Mouse (Mus musculus) lung, embryonic 15.5 days (tissue): ENCODE measurements around the gene Spint1. TPM values are rescaled to one million over a fixed set of nuclear protein-coding genes. Genes with fewer than 3 reads are reported as not detected.

Experiments
- ATAC-seq: fragments of 200-750 bp; cut with Nextera tagmentation; 2 replicates; pipeline ENCODE4 v1.8.0; 2017; ENCODE audit warnings: moderate number of reproducible peaks, borderline replicate concordance; ENCODE audit not compliant: low FRiP score, low TSS enrichment; ENCODE audit errors: extremely low read depth
- H3K27ac ChIP-seq: fragments of 300-500 bp; sonication (generic); 2 replicates; pipeline ENCODE4 v1.5.1; 2015; ENCODE audit warnings: moderate library complexity, mild to moderate bottlenecking, inconsistent platforms
- H3K27me3 ChIP-seq: fragments of 300-500 bp; sonication (generic); 2 replicates; pipeline ENCODE4 v1.6.1; 2015; ENCODE audit warnings: inconsistent platforms
- H3K36me3 ChIP-seq: fragments of 300-500 bp; sonication (generic); 2 replicates; pipeline ENCODE4 v1.6.1; 2015; ENCODE audit warnings: inconsistent platforms
- H3K4me1 ChIP-seq: fragments of 300-500 bp; sonication (generic); 2 replicates; pipeline ENCODE4 v1.6.1; 2015; ENCODE audit warnings: inconsistent platforms
- H3K4me2 ChIP-seq: fragments of 300-500 bp; sonication (generic); 2 replicates; pipeline ENCODE4 v1.6.1; 2015; ENCODE audit warnings: inconsistent platforms, mild to moderate bottlenecking, moderate library complexity
- H3K4me3 ChIP-seq: fragments of 300-500 bp; sonication (generic); 2 replicates; pipeline ENCODE4 v1.5.1; 2015; ENCODE audit warnings: mild to moderate bottlenecking, inconsistent platforms
- H3K9ac ChIP-seq: fragments of 300-500 bp; sonication (generic); 2 replicates; pipeline ENCODE4 v1.6.1; 2015; ENCODE audit warnings: inconsistent platforms
- H3K9me3 ChIP-seq: fragments of 300-500 bp; sonication (generic); 2 replicates; pipeline ENCODE4 v1.6.1; 2016; ENCODE audit warnings: inconsistent platforms
- WGBS: fragments of 180-500 bp; shearing (Covaris S2); methylation state at CpG from one replicate; pipeline ENCODE4 v1.1.7; 2015; 5-methylcytosine and 5-hydroxymethylcytosine counted together
- polyA plus RNA-seq: library from polyadenylated mRNA; unstranded; fragments of >200 nt; fragmentation: Nextera tagmentation; extraction: Ambion mirVana; gene quantifications from 2 replicates; pipeline ENCODE4 v1.2.1, GENCODE M21; 2015

Spint1 gene
- 30.6 and 31.9 TPM in 2 replicates for polyA plus RNA-seq

DNA sequence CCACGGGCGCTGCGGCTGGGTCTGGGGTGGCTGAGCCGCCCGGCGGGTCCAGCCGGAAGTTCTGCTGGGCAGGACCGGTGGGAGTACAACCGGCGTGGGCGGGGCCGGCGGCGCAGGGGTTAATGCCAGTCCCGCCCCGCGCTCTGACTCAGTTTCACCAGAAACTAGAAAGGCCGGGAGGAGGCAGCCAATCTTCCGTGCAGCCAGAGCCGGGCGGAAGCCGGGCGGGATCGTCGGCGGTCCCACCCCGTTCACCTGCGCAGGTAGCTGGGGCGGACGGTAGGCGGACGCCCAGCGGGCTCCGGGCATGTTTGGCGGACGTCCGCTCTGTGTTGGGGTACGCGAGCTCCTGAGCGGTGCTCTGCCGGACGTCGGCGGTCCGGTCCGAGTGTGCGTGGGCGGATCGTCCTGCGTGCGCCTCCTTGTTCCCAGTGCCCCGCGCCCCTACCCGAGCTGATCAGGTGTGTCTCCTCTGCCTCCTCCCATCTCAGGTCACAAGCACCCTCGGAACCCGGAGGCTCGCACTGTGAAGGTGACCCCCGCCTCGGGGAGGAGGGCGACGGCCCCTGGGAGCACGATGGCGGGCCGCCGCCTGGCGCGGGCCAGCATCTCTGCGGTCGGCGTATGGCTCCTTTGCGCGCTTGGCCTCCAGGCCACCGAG lies at the start of gene Spint1:
TSS of gene Spint1 (plus strand) at position 153 of the 661 bp plus-strand sequence.
- ATAC-seq: peak; percentile 73
- Histone ChIP-seq H3K27ac (peak within 1 kb of the TSS; percentile 71), H3K4me2 (peak within 1 kb of the TSS; percentile 82), H3K4me3 (peak within 1 kb of the TSS; percentile 51), H3K27me3 (peaks cover 49% of the 10 kb centered on the region), H3K36me3 (no peaks in the 10 kb centered on the region), H3K4me1 (peaks cover 11% of the 10 kb centered on the region), H3K9ac (peak within 1 kb of the TSS; percentile 42), H3K9me3 (no peaks in the 10 kb centered on the region)
- WGBS: under 1% methylated on average over 71 of the region's 73 CpGs

DNA sequence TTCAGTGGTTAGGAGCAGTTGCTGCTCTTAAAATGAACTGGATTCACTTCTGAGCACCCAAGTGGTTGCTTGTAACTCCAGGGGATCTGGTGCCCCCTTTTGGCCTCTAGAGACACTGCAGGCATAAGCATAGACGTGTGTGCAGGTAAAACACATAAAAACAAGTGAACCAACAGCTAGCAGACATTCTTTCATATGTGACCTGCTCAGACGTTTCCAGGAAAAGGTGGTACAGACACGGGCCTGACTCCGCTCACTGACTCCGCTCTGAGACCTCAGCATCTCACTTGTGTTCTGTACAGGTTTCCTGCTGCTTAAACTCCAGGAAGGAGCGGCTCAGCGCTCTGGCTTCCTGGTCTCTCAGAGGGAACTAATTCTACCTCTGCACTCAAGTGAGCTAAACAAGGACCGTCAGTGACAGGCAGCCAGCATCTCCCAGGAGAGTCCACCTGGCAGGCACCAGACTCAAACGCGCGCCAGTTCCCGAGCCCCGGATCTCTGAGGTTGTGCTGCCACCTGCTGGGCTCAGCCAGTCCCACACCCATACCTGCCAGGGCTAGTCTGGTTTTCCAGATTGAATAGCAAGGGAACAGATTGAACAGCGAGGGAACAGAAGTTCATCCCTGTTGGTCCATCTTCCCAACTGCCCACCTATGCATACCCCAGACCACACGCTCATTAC lies 48.0 kb upstream of the Spint1 start:
- WGBS: 6% methylated on average over 15 of the region's 15 CpGs
- Histone ChIP-seq H3K4me3 (peak overlapping the region; percentile 28), H3K4me1 (peaks cover 5% of the 10 kb centered on the region; the same call in 1 of the 2 replicates), H3K36me3 (peaks cover 6% of the 10 kb centered on the region; the same call in 1 of the 2 replicates), H3K4me2 (peak overlapping the region; percentile 59), H3K9me3 (no peaks in the 10 kb centered on the region), H3K27me3 (no peaks in the 10 kb centered on the region), H3K27ac (no peak overlapping the region), H3K9ac (no peak overlapping the region)
- ATAC-seq: peak; percentile 57; the same call in 1 of the 2 replicates

DNA sequence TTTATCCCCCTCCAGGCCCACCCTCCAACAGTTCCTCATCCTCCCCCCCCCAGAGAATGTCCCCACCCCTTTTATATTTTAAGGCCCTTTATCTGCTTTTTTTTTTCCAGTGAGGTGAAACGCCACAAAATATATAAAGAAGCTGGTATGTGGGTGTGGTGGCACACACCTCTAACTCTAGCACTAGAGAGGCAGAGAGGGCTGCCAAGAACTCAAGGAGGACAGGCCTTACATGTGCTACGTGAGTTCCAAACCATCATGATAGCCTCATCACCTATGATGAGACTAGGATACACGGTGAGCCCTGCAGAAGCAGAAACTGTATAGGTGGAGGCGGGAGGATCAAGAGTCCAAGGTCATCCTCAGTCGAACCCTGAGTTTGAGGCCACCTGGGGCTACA lies 46.2 kb upstream of the Spint1 start:
- no peak for ATAC-seq
- Histone ChIP-seq H3K27me3 (no peaks in the 10 kb centered on the region), H3K4me2 (no peak overlapping the region), H3K9ac (no peak overlapping the region), H3K4me1 (peaks cover 5% of the 10 kb centered on the region; the same call in 1 of the 2 replicates), H3K9me3 (no peaks in the 10 kb centered on the region), H3K27ac (no peak overlapping the region), H3K4me3 (no peak overlapping the region), H3K36me3 (no peaks in the 10 kb centered on the region)
- 77% methylated on average over 5 of the region's 5 CpGs for WGBS

DNA sequence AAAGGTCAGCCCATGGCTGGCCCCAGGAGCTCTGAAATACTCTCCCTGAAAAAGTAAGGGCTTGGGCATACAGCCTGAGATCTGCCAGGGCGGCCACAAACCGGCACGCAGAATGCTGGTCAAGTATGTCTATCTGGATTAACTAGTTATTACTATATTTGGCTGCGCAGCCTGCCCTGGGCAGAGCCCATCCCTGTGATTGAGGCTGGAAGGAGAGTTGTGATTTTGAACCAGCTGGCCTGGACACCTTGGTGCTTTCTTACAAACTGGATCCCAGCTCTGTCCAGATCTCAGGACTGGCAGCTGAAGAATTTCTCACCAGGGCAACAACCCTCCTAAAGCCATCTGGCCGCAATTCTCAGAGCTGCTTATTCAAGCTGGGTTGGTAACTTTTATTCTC lies 43.0 kb upstream of the Spint1 start:
- H3K4me3 ChIP-seq: no peak overlapping the region
- H3K36me3 ChIP-seq: no peaks in the 10 kb centered on the region
- no peak overlapping the region for H3K27ac ChIP-seq
- no peak overlapping the region for H3K9ac ChIP-seq
- H3K27me3 ChIP-seq: no peaks in the 10 kb centered on the region
- 83% methylated on average over 5 of the region's 5 CpGs for WGBS
- no peaks in the 10 kb centered on the region for H3K9me3 ChIP-seq
- H3K4me2 ChIP-seq: no peak overlapping the region
- no peak for ATAC-seq
- peaks cover 2% of the 10 kb centered on the region; the same call in 1 of the 2 replicates for H3K4me1 ChIP-seq

DNA sequence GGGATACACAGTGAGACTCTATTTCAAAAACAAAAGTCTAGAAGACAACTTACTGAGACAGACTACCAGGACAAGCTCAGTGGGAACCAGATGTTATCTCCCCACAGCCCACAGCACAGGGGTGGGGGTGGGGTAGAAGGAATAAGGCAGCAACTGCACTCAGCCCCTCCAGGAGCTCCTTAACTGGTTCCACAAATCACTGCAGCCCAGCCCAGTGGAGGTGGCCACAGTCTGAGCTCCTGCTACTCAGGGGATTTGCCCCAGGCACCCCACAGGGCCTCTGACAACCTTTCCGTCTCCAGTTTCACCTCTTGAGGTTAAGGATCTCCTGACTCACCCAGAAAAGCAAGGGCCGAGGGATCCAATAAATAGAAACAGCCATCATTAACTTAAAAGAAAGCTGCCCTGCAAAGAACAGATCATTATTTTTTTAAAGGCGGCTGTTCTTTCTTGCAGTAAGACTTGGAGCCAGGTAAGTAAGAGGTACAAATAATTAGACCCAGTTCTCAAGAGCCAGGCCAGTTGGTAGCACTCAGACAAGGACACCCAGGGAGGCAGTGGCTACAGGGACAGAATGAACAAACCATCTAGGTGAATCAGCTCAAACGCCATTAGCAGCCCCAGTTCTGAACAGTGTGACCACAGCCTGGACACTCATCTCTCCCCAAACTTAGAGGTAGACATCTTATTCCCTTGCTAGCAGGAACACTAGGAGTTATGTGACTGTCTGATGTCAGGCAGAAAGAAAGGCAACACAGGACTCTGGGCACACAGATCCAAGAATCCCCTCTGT lies 40.6 kb upstream of the Spint1 start:
- ATAC-seq: no peak
- WGBS: 32% methylated on average over 4 of the region's 4 CpGs
- no peaks in the 10 kb centered on the region for H3K9me3 ChIP-seq
- no peak overlapping the region for H3K4me2 ChIP-seq
- no peaks in the 10 kb centered on the region for H3K4me1 ChIP-seq
- no peak overlapping the region for H3K27ac ChIP-seq
- no peaks in the 10 kb centered on the region for H3K27me3 ChIP-seq
- H3K4me3 ChIP-seq: no peak overlapping the region
- no peak overlapping the region for H3K9ac ChIP-seq
- H3K36me3 ChIP-seq: no peaks in the 10 kb centered on the region

DNA sequence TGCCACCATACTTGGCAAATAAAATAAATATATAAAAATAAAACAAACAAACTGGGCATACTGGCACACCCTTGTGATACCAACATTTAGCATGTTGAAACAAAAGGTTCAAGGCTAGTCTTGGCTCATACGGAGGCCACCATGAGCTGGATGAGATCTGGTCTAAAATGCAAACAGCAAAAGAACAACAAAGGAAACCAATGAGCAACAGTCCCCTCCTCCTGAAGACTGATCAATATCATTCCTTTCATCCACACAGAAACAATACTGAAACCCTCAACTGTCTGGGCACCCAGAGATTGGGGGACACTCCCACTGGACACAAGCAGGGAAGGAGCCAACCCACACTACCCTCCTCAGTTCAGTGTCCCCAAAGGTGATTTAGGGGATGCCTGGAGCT lies 39.7 kb upstream of the Spint1 start:
- no peak for ATAC-seq
- H3K9ac ChIP-seq: no peak overlapping the region
- H3K36me3 ChIP-seq: no peaks in the 10 kb centered on the region
- H3K27me3 ChIP-seq: no peaks in the 10 kb centered on the region
- H3K4me3 ChIP-seq: no peak overlapping the region
- no peak overlapping the region for H3K27ac ChIP-seq
- H3K9me3 ChIP-seq: no peaks in the 10 kb centered on the region
- H3K4me1 ChIP-seq: no peaks in the 10 kb centered on the region
- no peak overlapping the region for H3K4me2 ChIP-seq
- 63% methylated on average over 1 of the region's 1 CpGs for WGBS

DNA sequence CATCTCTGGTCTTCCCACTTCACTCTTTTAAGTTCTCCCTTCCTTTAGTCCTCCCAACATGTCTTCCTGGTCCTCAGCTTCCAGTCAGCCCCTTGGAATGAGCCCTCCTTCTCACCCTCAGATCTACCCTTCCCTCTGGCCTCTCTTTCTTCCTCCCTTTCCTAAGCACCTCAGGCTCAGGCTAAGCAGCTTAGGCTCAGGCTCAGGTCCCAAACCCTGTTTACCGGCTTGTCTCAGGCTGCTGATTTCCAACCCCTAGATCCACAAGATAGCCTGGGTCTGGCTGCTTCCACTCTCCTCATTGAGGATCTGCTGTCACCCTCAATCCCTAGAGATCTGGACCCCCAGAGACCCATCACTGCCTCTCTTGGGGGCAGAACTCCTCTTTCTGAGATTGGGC lies 39.1 kb upstream of the Spint1 start:
- no peak overlapping the region for H3K4me3 ChIP-seq

DNA sequence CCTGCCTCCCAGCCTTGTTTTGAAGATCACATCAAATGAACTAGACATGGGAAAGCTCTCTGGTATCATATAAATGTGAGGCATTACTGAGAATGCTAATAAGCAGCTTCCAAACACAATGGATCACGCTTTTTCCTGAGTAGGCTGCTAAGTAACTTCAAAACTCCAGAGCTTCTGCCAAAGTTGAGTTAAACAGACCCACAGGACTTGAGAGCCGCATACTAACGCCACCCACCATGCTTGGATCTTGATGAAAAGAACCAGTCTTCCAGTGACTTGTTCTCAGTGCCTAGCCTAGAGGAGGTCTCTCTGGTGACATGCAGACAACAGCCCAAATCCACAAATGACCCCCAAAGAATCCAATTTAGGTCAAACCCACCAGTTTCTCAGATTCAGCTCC lies 38.2 kb upstream of the Spint1 start:
- 0 out of 2 replicates have a peak, but pooled peaks cover 7% of the 10 kb centered on the region for H3K4me1 ChIP-seq
- no peak overlapping the region for H3K4me3 ChIP-seq
- no peak overlapping the region for H3K27ac ChIP-seq
- 67% methylated on average over 3 of the region's 3 CpGs for WGBS
- no peak overlapping the region for H3K9ac ChIP-seq
- no peaks in the 10 kb centered on the region for H3K9me3 ChIP-seq
- no peaks in the 10 kb centered on the region for H3K27me3 ChIP-seq
- no peaks in the 10 kb centered on the region for H3K36me3 ChIP-seq
- H3K4me2 ChIP-seq: no peak overlapping the region
- ATAC-seq: no peak

More for the DNA sequence above, 39.1 kb upstream of the Spint1 start:
- Histone ChIP-seq H3K36me3 (no peaks in the 10 kb centered on the region), H3K9me3 (no peaks in the 10 kb centered on the region), H3K4me2 (no peak overlapping the region), H3K4me1 (0 out of 2 replicates have a peak, but pooled peaks cover 4% of the 10 kb centered on the region), H3K27me3 (no peaks in the 10 kb centered on the region), H3K9ac (no peak overlapping the region), H3K27ac (no peak overlapping the region)
- WGBS: 33% methylated on average over 1 of the region's 1 CpGs
- no peak for ATAC-seq

DNA sequence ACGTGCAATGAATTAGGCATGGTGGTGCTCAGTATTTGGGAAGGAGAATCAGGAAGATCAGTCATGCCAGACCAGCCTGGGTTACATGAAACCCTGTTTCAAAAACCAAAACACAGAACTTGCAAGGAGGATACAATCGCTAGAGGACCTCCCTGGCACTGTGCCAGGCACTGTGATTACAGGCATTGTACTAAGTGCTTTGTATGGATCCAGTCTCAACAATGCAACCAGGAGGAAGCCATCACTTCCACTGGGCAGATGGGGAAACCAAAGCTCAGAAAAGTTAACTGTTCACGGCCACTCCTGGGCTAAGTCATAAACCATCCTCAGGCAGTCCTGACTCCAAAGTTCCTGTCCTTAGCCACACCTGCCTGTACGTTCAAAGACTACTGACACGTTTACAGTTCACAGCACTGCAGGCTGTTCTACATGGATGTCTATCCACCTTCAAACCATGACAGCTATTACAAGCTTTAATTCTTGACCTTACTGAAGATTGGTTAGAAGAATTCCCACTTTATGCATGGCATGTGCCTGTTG lies 34.2 kb upstream of the Spint1 start:
- Histone ChIP-seq H3K4me1 (peaks cover 14% of the 10 kb centered on the region; the same call in 1 of the 2 replicates), H3K27me3 (no peaks in the 10 kb centered on the region), H3K36me3 (no peaks in the 10 kb centered on the region), H3K9ac (no peak overlapping the region), H3K4me3 (no peak overlapping the region), H3K27ac (0 out of 2 replicates have a peak overlapping the region, but pooled peaks have one; percentile 9), H3K9me3 (no peaks in the 10 kb centered on the region), H3K4me2 (no peak overlapping the region)
- ATAC-seq: no peak
- WGBS: 48% methylated on average over 5 of the region's 5 CpGs

DNA sequence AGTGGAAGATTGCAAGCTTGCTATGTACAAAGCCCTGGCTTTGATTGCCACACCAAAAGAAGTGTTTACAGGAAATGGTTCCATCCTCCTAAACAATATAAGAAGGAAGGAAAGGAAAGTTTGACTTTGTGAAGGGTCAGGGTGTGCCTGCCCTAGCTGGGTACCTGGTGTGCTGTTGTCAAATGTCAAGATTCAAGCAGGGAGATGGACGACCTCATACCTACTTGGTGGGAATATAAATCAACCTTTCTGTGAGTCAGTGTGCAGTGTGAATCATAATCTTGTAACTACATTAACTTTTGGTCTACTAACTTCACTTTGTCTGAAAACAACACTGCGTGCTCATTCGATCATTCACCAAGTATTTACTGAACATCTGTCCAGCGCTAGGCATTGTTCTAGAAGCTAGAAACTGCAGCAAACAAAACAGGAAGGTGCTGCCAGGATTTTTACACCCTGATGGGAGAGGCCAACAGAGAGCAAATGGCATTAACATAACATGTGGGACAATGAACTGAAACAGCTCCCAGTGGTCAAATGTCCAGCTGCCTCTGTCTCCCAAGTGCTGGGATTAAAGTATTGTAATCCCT lies 33.2 kb upstream of the Spint1 start:
- H3K36me3 ChIP-seq: no peaks in the 10 kb centered on the region

DNA sequence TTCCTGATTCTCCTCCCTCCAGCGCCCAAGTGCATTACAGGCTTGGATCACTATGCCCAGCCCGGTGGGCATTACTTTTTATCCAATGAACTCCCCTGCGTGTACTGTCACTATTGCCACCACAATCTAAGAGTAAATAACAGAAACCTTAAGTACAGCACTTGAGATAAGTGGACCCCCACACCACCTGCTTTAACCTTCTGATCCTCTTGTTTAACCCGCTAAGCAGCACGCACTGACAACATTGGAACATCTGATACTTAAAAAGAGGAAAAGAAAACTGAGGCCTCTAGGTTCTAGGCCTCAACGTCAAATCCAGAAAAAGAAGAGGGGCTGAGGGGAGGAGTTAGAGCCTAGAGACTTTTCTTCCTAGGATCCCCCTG lies 29.2 kb upstream of the Spint1 start:
- Histone ChIP-seq H3K4me3 (peak overlapping the region; percentile 69), H3K27me3 (no peaks in the 10 kb centered on the region), H3K9me3 (no peaks in the 10 kb centered on the region), H3K4me2 (peak overlapping the region; percentile 61), H3K27ac (peak overlapping the region; percentile 93), H3K9ac (peak overlapping the region; percentile 71), H3K4me1 (peaks cover 14% of the 10 kb centered on the region; the same call in 1 of the 2 replicates), H3K36me3 (peaks cover 23% of the 10 kb centered on the region)
- ATAC-seq: no peak
- WGBS: 16% methylated on average over 6 of the region's 6 CpGs

More for the DNA sequence above, 33.2 kb upstream of the Spint1 start:
- WGBS: 72% methylated on average over 4 of the region's 4 CpGs
- peaks cover 14% of the 10 kb centered on the region; the same call in 1 of the 2 replicates for H3K4me1 ChIP-seq
- H3K9ac ChIP-seq: no peak overlapping the region
- ATAC-seq: no peak
- H3K4me3 ChIP-seq: no peak overlapping the region
- H3K4me2 ChIP-seq: no peak overlapping the region
- H3K9me3 ChIP-seq: no peaks in the 10 kb centered on the region
- H3K27ac ChIP-seq: 0 out of 2 replicates have a peak overlapping the region, but pooled peaks have one; percentile 9
- H3K27me3 ChIP-seq: no peaks in the 10 kb centered on the region
